Mouse (Mus musculus) thymus, adult 2 months (tissue): Measurements from ENCODE around the gene Atp6v1e1.

Source experiments
- CTCF ChIP-seq: fragments of 200-500 bp; IDR thresholded peaks from 2 replicates; pipeline ENCODE4 v1.5.1; 2012; ENCODE audit warnings: mild to moderate bottlenecking, control low read depth, low read length, moderate library complexity, borderline replicate concordance; ENCODE audit not compliant: control insufficient read depth, poor library complexity, insufficient read depth; ENCODE audit errors: extremely low read depth
- POLR2A ChIP-seq: fragments of 200-500 bp; IDR thresholded peaks from 2 replicates; pipeline ENCODE4 v1.6.1; 2012; ENCODE audit warnings: mild to moderate bottlenecking, low read length, control low read depth, moderate library complexity; ENCODE audit not compliant: control insufficient read depth, poor library complexity, insufficient read depth; ENCODE audit errors: extremely low read depth

DNA sequence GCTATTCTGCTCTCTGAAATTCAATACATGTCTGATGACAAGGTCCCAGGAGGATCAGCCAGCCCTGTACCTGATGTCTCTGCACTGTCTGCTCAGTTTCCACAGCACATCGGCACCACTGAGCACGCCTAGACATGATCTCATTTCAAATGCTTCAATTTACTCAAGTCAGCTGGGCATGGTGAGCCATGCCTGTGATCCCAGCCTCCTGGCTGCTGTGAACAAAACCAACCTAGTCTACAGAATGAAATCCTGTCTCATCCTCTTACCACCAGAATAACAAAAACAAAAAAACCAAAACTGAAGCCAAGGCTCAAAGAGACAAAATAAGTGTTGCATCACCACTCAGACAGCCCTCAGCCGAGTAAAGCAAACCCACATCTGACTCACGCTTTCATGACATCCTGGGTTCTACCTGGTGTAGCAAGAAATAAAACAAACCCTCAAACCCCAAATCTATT lies 23.0 kb downstream of the Atp6v1e1 start:
- TF ChIP-seq POLR2A (no peak), CTCF (no peak)
